Mouse (Mus musculus): ENCODE data around the gene Oxsm. TPM values are rescaled to one million over a fixed set of nuclear protein-coding genes. Genes with fewer than 3 reads are reported as not detected.

Gene Oxsm
- total and polyA plus RNA-seq, 2 experiments: 13.3 to 19.6 TPM

DNA sequence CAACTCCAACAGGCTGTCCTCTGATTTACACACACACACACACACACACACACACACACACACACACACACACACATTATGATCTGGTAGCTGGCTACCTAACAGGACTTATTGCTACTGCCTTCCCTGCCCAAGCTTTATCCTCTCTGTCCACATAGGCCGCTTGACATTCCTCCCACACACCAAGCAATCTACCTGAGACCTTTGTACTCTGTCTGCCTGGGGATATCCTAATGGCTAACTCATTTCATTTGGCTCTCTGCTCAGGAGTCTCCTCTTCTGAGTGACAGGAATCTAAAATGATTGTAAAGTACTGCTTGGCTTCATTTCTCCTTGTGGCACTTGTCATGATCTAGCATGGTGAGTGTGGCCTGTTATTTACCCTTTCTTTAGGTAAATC, 60.5 kb downstream of the Oxsm start:
- WGBS: 35% methylated on average over 1 of the region's 1 CpGs
- Histone ChIP-seq H3K9ac (ENCODE audit: low read depth, low read length) (no peak overlapping the region), H3K79me2 (ENCODE audit: control insufficient read depth, insufficient read depth, low read length) (no peaks in the 10 kb centered on the region), H3K27ac (replicated peaks; ENCODE audit: insufficient read depth, low read depth, low read length) (no peak overlapping the region), H3K4me3 (ENCODE audit: insufficient read depth, low read depth, low read length) (no peak overlapping the region), H3K36me3 (ENCODE audit: control insufficient read depth, insufficient read depth, low read length) (no peaks in the 10 kb centered on the region), H3K4me1 (ENCODE audit: control insufficient read depth, insufficient read depth, low read length) (peaks cover 3% of the 10 kb centered on the region; the same call in 1 of the 2 replicates), H3K27me3 (ENCODE audit: control insufficient read depth, insufficient read depth, low read length) (no peaks in the 10 kb centered on the region)
- no peak for TF ChIP-seq CTCF (IDR thresholded peaks at IDR 0.05; ENCODE audit: low read depth, low read length)
- TF ChIP-seq POLR2A (IDR thresholded peaks at IDR 0.05; ENCODE audit: extremely low read depth, insufficient read depth, low read length): no peak
- peak; percentile 61 for DNase-seq (ENCODE audit: extremely low read depth, low read depth, low spot score)

Other genes starting within 250 kb of the Oxsm start
- 44.5 and 47.1 TPM in 2 replicates for gene Ngly1, start 528 bp downstream of the Oxsm start, total RNA-seq (2014; rRNA removed)
- gene Ngly1, start 528 bp downstream of the Oxsm start, polyA plus RNA-seq (2012; rRNA removed): 25.4 and 47.6 TPM in 2 replicates
- 35.5 and 56.3 TPM in 2 replicates for gene Top2b, start 115.4 kb upstream of the Oxsm start, total RNA-seq (2014; rRNA removed)
- 3.2 and 4.1 TPM in 2 replicates for gene Top2b, start 115.4 kb upstream of the Oxsm start, polyA plus RNA-seq (2012; rRNA removed)

Data from liver, adult 2 months (tissue).